Mouse (Mus musculus) liver, embryonic 11.5 days (tissue): ENCODE measurements around the gene Calb2. TPM values are rescaled to one million over a fixed set of nuclear protein-coding genes. Genes with fewer than 3 reads are reported as not detected.

Experiments used
- ATAC-seq: fragments of 200-750 bp; cut with Nextera tagmentation; replicated peaks from 2 replicates; pipeline ENCODE4 v1.8.0; 2017; ENCODE audit warnings: moderate number of reproducible peaks, mild to moderate bottlenecking, moderate TSS enrichment, moderate library complexity; ENCODE audit not compliant: low FRiP score
- DNase-seq: peaks from one replicate; pipeline ENCODE4 v3.0.0-alpha.2; 2017; ENCODE audit warnings: low spot score
- H3K27ac ChIP-seq: fragments of 300-500 bp; sonication (generic); 2 replicates; pipeline ENCODE4 v1.5.1; 2014; ENCODE audit warnings: mild to moderate bottlenecking, low read depth, low read length, control low read depth
- H3K27me3 ChIP-seq: fragments of 300-500 bp; sonication (generic); replicated peaks from 2 replicates; pipeline ENCODE4 v1.6.1; 2014; ENCODE audit warnings: low read length, mixed read lengths; ENCODE audit not compliant: control insufficient read depth, insufficient read depth
- H3K36me3 ChIP-seq: fragments of 300-500 bp; sonication (generic); 2 replicates; pipeline ENCODE4 v1.6.1; 2014; ENCODE audit warnings: mild to moderate bottlenecking, low read length, moderate library complexity, mixed read lengths; ENCODE audit not compliant: control insufficient read depth, insufficient read depth
- H3K4me1 ChIP-seq: fragments of 300-500 bp; sonication (generic); replicated peaks from 2 replicates; pipeline ENCODE4 v1.6.1; 2014; ENCODE audit warnings: low read length, mixed read lengths; ENCODE audit not compliant: control insufficient read depth, insufficient read depth
- H3K4me2 ChIP-seq: fragments of 300-500 bp; sonication (generic); 2 replicates; pipeline ENCODE4 v1.6.1; 2014; ENCODE audit warnings: mild to moderate bottlenecking, control low read depth, moderate library complexity
- H3K4me3 ChIP-seq: fragments of 300-500 bp; sonication (generic); 2 replicates; pipeline ENCODE4 v1.5.1; 2014; ENCODE audit warnings: low read depth, low read length, control low read depth
- H3K9ac ChIP-seq: fragments of 300-500 bp; sonication (generic); 2 replicates; pipeline ENCODE4 v1.6.1; 2014; ENCODE audit warnings: low read depth, low read length, control low read depth
- H3K9me3 ChIP-seq: fragments of 300-500 bp; sonication (generic); 2 replicates; pipeline ENCODE4 v1.6.1; 2016; ENCODE audit warnings: low read length, inconsistent platforms, mixed read lengths; ENCODE audit not compliant: control insufficient read depth
- WGBS: fragments of 180-500 bp; shearing (Covaris S2); extraction: QIAGEN DNeasy Blood & Tissue Kit; methylation state at CpG from one replicate; pipeline ENCODE4 v1.1.7; 2014; 5-methylcytosine and 5-hydroxymethylcytosine counted together
- polyA plus RNA-seq: library from polyadenylated mRNA; unstranded; fragments of >200 nt; fragmentation: Nextera tagmentation; extraction: Ambion mirVana; gene quantifications from 2 replicates; pipeline ENCODE4 v1.2.1, GENCODE M21; 2014

The Calb2 gene
- polyA plus RNA-seq, 1 experiment from 2014 or later = 0.49 TPM

DNA sequence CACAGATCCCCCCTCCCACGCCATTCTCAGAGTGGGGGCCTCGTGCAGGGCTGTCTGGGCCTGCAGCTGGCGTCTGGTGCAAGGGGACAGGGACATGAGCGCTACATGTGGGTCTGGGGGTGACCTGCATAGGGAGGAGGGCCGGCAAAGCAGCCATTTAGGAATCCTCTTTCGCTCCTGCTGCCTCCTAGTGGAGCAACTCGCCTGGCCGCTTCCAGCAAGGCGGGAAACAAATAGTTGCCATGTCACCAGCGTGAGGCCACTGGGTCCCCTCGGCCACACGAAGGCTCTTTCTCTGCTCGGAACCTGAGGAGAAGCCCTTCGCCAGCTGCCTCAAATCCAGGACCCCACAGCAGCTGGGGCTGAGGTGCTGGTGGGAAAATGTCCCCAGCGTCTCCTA, 66.3 kb downstream of the Calb2 start:
- ATAC-seq (no peak), DNase-seq (no peak)
- H3K4me3 ChIP-seq = no peak overlapping the region
- no peaks in the 10 kb centered on the region for H3K9me3 ChIP-seq
- no peak overlapping the region for H3K4me2 ChIP-seq
- WGBS = 85% methylated on average over 15 of the region's 15 CpGs
- H3K9ac ChIP-seq = no peak overlapping the region
- H3K27me3 ChIP-seq = no peaks in the 10 kb centered on the region
- H3K36me3 ChIP-seq = no peaks in the 10 kb centered on the region
- H3K4me1 ChIP-seq = no peaks in the 10 kb centered on the region
- no peak overlapping the region for H3K27ac ChIP-seq

DNA sequence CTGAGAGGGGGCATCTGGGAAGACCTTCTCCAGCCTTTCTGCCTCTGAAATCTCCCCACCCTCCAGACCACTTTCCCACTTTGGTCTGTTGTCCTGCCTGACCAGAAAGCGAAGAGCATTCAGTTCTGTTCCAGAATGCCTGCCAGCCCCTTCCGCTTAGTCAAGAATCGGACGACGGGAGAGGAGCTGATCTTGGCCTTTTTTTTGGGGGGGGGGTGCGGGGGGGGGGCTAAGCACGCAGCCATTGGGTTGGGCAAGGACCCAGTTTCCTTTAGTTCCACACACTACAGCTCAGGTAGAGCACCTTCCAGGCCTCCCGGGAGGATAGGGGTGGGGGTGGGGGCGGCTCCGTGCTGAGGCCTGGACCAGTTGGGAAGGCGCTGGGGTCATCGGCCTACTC, 67.1 kb downstream of the Calb2 start, which contains the start of gene Gm21964:
TSS of gene Gm21964 (plus strand) at position 301 of the 400 bp plus-strand sequence.
- Histone ChIP-seq H3K4me1 (no peaks in the 10 kb centered on the region), H3K27me3 (no peaks in the 10 kb centered on the region), H3K36me3 (no peaks in the 10 kb centered on the region), H3K9me3 (no peaks in the 10 kb centered on the region), H3K4me2 (no peak within 1 kb of the TSS), H3K9ac (no peak within 1 kb of the TSS), H3K27ac (no peak within 1 kb of the TSS), H3K4me3 (no peak within 1 kb of the TSS)
- WGBS = 83% methylated on average over 12 of the region's 12 CpGs
- ATAC-seq (no peak), DNase-seq (no peak)

DNA sequence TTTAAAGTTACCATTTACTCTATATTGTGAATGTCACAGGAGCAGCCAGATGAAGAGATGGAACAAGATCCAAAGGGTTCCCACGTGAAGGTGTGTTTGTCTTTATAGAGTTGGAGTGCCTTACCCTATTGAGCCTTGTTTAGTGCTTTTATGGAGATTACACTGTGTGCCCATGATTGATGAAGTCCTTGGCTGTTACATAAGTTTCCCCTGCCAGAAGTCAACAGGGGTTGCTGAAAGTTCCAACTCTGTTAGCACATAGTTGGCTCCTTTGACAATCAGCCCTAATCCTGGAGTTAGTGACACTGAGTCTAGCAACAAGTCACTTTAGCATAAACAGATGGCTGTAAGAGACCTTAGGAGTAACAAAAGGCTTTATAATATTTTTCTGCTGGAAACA, 76.1 kb downstream of the Calb2 start:
- no peak for ATAC-seq
- Histone ChIP-seq H3K36me3 (peaks cover 14% of the 10 kb centered on the region), H3K4me1 (no peaks in the 10 kb centered on the region), H3K27me3 (no peaks in the 10 kb centered on the region), H3K9me3 (no peaks in the 10 kb centered on the region; the same call in 1 of the 2 replicates), H3K9ac (no peak overlapping the region), H3K27ac (no peak overlapping the region), H3K4me2 (no peak overlapping the region), H3K4me3 (no peak overlapping the region)
- DNase-seq = no peak
- whole genome bisulfite sequencing = 48% methylated on average over 1 of the region's 1 CpGs

Other genes starting within 250 kb of the Calb2 start
- 0.15 and 0.17 TPM in 2 replicates for gene Marveld3, start 206.0 kb downstream of the Calb2 start, polyA plus RNA-seq
- 0.22 TPM in 1 of 2 replicates, not detected in the other for gene Tat, start 177.8 kb downstream of the Calb2 start, polyA plus RNA-seq
- not detected in 2 replicates for gene Chst4, start 128.5 kb downstream of the Calb2 start, polyA plus RNA-seq
- gene Zfp612, start 88.5 kb downstream of the Calb2 start, polyA plus RNA-seq = 2.4 and 2.5 TPM in 2 replicates
- not detected in 2 replicates for gene Gm21964, start 67.0 kb downstream of the Calb2 start, polyA plus RNA-seq
- gene Gm17720, start 65.5 kb downstream of the Calb2 start, polyA plus RNA-seq = not detected in 2 replicates
- 8.2 and 9.9 TPM in 2 replicates for gene Cmtr2, start 47.5 kb upstream of the Calb2 start, polyA plus RNA-seq
- gene Hydin, start 98.8 kb upstream of the Calb2 start, polyA plus RNA-seq = 0.05 and 0.10 TPM in 2 replicates